Mouse (Mus musculus): ENCODE results near the gene Hoxa2. TPM values are rescaled to one million over a fixed set of nuclear protein-coding genes. Genes with fewer than 3 reads are reported as not detected.

Gene Hoxa2
- total and polyA plus RNA-seq, 3 experiments, result not detected

GRCm38 (mm10) chr6:52152226-52153193, 12.1 kb downstream of the Hoxa2 start:
- no peak for DNase-seq (ENCODE audit: low read depth, low spot score)
- H3K9ac ChIP-seq (ENCODE audit: control insufficient read depth, low read depth, low read length, poor library complexity, severe bottlenecking), result no peak overlapping the region
- H3K27ac ChIP-seq (ENCODE audit: control insufficient read depth, low read depth, low read length), result no peak overlapping the region
- no peak overlapping the region for H3K4me3 ChIP-seq (ENCODE audit: control insufficient read depth in 1 of 2, insufficient read depth in 1 of 2, low read depth in 2 of 2, low read length in 2 of 2)
- H3K79me2 ChIP-seq (ENCODE audit: control insufficient read depth, insufficient read depth, low read length, poor library complexity), result no peaks in the 10 kb centered on the region
- H3K36me3 ChIP-seq (ENCODE audit: control insufficient read depth in 1 of 2, insufficient read depth in 2 of 2, low read length in 2 of 2), result no peaks in the 10 kb centered on the region
- peaks cover 0 to 4% of the 10 kb centered on the region in 2 experiments; a peak in 2 of 4 replicates for H3K27me3 ChIP-seq (ENCODE audit: control insufficient read depth in 1 of 2, insufficient read depth in 2 of 2, low read length in 2 of 2)
- TF ChIP-seq TAL1 (IDR thresholded peaks at IDR 0.05; ENCODE audit: low read length), result no peak
- H3K9me3 ChIP-seq (replicated peaks; ENCODE audit: insufficient read depth, low read length), result no peaks in the 10 kb centered on the region
- no peaks in the 10 kb centered on the region for H3K4me1 ChIP-seq (ENCODE audit: control insufficient read depth in 1 of 2, insufficient read depth in 2 of 2, low read length in 2 of 2)

- peaks cover 0 to 4% of the 10 kb centered on the region in 2 experiments; a peak in 2 of 4 replicates for H3K27me3 ChIP-seq (ENCODE audit: control insufficient read depth in 1 of 2, insufficient read depth in 2 of 2, low read length in 2 of 2)
- H3K4me1 ChIP-seq (ENCODE audit: control insufficient read depth in 1 of 2, insufficient read depth in 2 of 2, low read length in 2 of 2), result no peaks in the 10 kb centered on the region
- TF ChIP-seq NELFE (IDR thresholded peaks at IDR 0.05; ENCODE audit: low read depth, low read length), result no peak
- H3K9ac ChIP-seq (ENCODE audit: control insufficient read depth, low read depth, low read length, poor library complexity, severe bottlenecking), result no peak overlapping the region
- H3K27ac ChIP-seq (ENCODE audit: control insufficient read depth, low read depth, low read length), result no peak overlapping the region
- DNase-seq (ENCODE audit: low read depth, low spot score), result no peak
- H3K9me3 ChIP-seq (replicated peaks; ENCODE audit: insufficient read depth, low read length), result no peaks in the 10 kb centered on the region
- H3K4me3 ChIP-seq (ENCODE audit: control insufficient read depth in 1 of 2, insufficient read depth in 1 of 2, low read depth in 2 of 2, low read length in 2 of 2), result no peak overlapping the region
- no peaks in the 10 kb centered on the region for H3K36me3 ChIP-seq (ENCODE audit: control insufficient read depth in 1 of 2, insufficient read depth in 2 of 2, low read length in 2 of 2)
- H3K79me2 ChIP-seq (ENCODE audit: control insufficient read depth, insufficient read depth, low read length, poor library complexity), result no peaks in the 10 kb centered on the region
Observed at GRCm38 (mm10) chr6:52151571-52151970, 13.1 kb downstream of the Hoxa2 start.

- H3K27me3 ChIP-seq (ENCODE audit: control insufficient read depth in 1 of 2, insufficient read depth in 2 of 2, low read length in 2 of 2), result peaks cover 0 to 4% of the 10 kb centered on the region in 2 experiments; a peak in 2 of 4 replicates
Observed at GRCm38 (mm10) chr6:52150401-52150966, 14.1 kb downstream of the Hoxa2 start.

More at GRCm38 (mm10) chr6:52150401-52150966, 14.1 kb downstream of the Hoxa2 start:
- Histone ChIP-seq H3K9me3 (replicated peaks; ENCODE audit: insufficient read depth, low read length) (no peaks in the 10 kb centered on the region), H3K36me3 (ENCODE audit: control insufficient read depth in 1 of 2, insufficient read depth in 2 of 2, low read length in 2 of 2) (no peaks in the 10 kb centered on the region), H3K79me2 (ENCODE audit: control insufficient read depth, insufficient read depth, low read length, poor library complexity) (no peaks in the 10 kb centered on the region), H3K9ac (ENCODE audit: control insufficient read depth, low read depth, low read length, poor library complexity, severe bottlenecking) (no peak overlapping the region), H3K4me1 (ENCODE audit: control insufficient read depth in 1 of 2, insufficient read depth in 2 of 2, low read length in 2 of 2) (no peaks in the 10 kb centered on the region), H3K4me3 (ENCODE audit: control insufficient read depth in 1 of 2, insufficient read depth in 1 of 2, low read depth in 2 of 2, low read length in 2 of 2) (no peak overlapping the region), H3K27ac (ENCODE audit: control insufficient read depth, low read depth, low read length) (no peak overlapping the region)
- no peak for DNase-seq (ENCODE audit: low read depth, low spot score)
- no peak for TF ChIP-seq UBTF (IDR thresholded peaks at IDR 0.05; ENCODE audit: borderline replicate concordance, insufficient read depth, low read depth, low read length)
- no peak for TF ChIP-seq NRF1 (IDR thresholded peaks at IDR 0.05; ENCODE audit: insufficient read depth, low read depth, low read length, poor library complexity, severe bottlenecking)
- TF ChIP-seq USF2 (IDR thresholded peaks at IDR 0.05; ENCODE audit: borderline replicate concordance in 1 of 2, insufficient read depth in 1 of 2, low read depth in 1 of 2, low read length in 2 of 2), result no peak
- no peak for TF ChIP-seq NELFE (IDR thresholded peaks at IDR 0.05; ENCODE audit: low read depth, low read length)
- no peak for TF ChIP-seq ETS1 (IDR thresholded peaks at IDR 0.05; ENCODE audit: low read depth, low read length)
- TF ChIP-seq ZMIZ1 (IDR thresholded peaks at IDR 0.05; ENCODE audit: low read depth, low read length), result no peak
- no peak for TF ChIP-seq TCF12 (IDR thresholded peaks at IDR 0.05; ENCODE audit: low read depth, low read length)
- TF ChIP-seq CTCF (IDR thresholded peaks at IDR 0.05 in 2 of 3, conservative IDR thresholded peaks at IDR 0.05 in 1 of 3; ENCODE audit: control insufficient read depth in 1 of 3, insufficient read depth in 1 of 3, low read depth in 2 of 3, low read length in 3 of 3, poor library complexity in 1 of 3, severe bottlenecking in 1 of 3), result no peak
- TF ChIP-seq TAL1 (IDR thresholded peaks at IDR 0.05; ENCODE audit: low read length), result no peak
- TF ChIP-seq MEF2A (IDR thresholded peaks at IDR 0.05; ENCODE audit: extremely low read depth, insufficient replicate concordance, low read depth, low read length, poor library complexity, severe bottlenecking), result no peak
- TF ChIP-seq MYC (IDR thresholded peaks at IDR 0.05; ENCODE audit: low read depth, low read length), result no peak
- TF ChIP-seq EP300 (IDR thresholded peaks at IDR 0.05; ENCODE audit: low read depth in 1 of 2, low read length in 2 of 2), result no peak
- TF ChIP-seq MYB (IDR thresholded peaks at IDR 0.05; ENCODE audit: low read depth, low read length), result no peak
- TF ChIP-seq CHD2 (IDR thresholded peaks at IDR 0.05; ENCODE audit: low read length), result no peak
- no peak for TF ChIP-seq SIN3A (IDR thresholded peaks at IDR 0.05; ENCODE audit: low read length)
- TF ChIP-seq POLR2AphosphoS2 (IDR thresholded peaks at IDR 0.05; ENCODE audit: low read length), result no peak

Data from MEL (cell line).